Mouse (Mus musculus) brown adipose tissue, adult 24 weeks (tissue): ENCODE measurements around the gene Zic1. TPM values are rescaled to one million over a fixed set of nuclear protein-coding genes. Genes with fewer than 3 reads are reported as not detected.

Experiments used
- H3K27ac ChIP-seq: fragments of 200-500 bp; replicated peaks from 2 replicates; pipeline ENCODE4 v1.5.1; 2012; ENCODE audit warnings: low read depth, mild to moderate bottlenecking, low read length
- H3K4me1 ChIP-seq: fragments of 200-500 bp; 2 replicates; pipeline ENCODE4 v1.6.1; 2012; ENCODE audit warnings: low read length, mixed read lengths; ENCODE audit not compliant: control insufficient read depth, insufficient read depth, insufficient read length
- H3K4me3 ChIP-seq: fragments of 200-500 bp; 2 replicates; pipeline ENCODE4 v1.5.1; 2012; ENCODE audit warnings: low read depth, mild to moderate bottlenecking, low read length, moderate library complexity; ENCODE audit not compliant: insufficient read depth
- polyA plus RNA-seq: library from polyadenylated mRNA; stranded (reverse); fragments of >200 nt; gene quantifications from 2 replicates; pipeline ENCODE4 v1.2.4, GENCODE M21; 2012; ENCODE audit not compliant: missing spikeins, insufficient read depth, insufficient read length

Zic1 gene
- polyA plus RNA-seq, 1 experiment, result 4.1 TPM

GRCm38 (mm10) chr9:91355270-91355589, 10.4 kb downstream of the Zic1 start:
- H3K27ac ChIP-seq, result no peak overlapping the region
- peaks cover 2% of the 10 kb centered on the region; the same call in 1 of the 2 replicates for H3K4me1 ChIP-seq
- H3K4me3 ChIP-seq, result peak overlapping the region; percentile 48

GRCm38 (mm10) chr9:91354434-91355269, 11.0 kb downstream of the Zic1 start:
- Histone ChIP-seq H3K4me1 (peaks cover 2% of the 10 kb centered on the region; the same call in 1 of the 2 replicates), H3K4me3 (no peak overlapping the region), H3K27ac (no peak overlapping the region)

- no peak overlapping the region for H3K27ac ChIP-seq
- no peak overlapping the region for H3K4me3 ChIP-seq
- peaks cover 2% of the 10 kb centered on the region; the same call in 1 of the 2 replicates for H3K4me1 ChIP-seq
Measured at GRCm38 (mm10) chr9:91353551-91354433, 11.8 kb downstream of the Zic1 start.

- H3K4me1 ChIP-seq, result peaks cover 2% of the 10 kb centered on the region; the same call in 1 of the 2 replicates
- H3K4me3 ChIP-seq, result no peak overlapping the region
- H3K27ac ChIP-seq, result no peak overlapping the region
Measured at GRCm38 (mm10) chr9:91352786-91353185, 12.8 kb downstream of the Zic1 start.

GRCm38 (mm10) chr9:91351961-91352411, 13.6 kb downstream of the Zic1 start:
- Histone ChIP-seq H3K4me3 (peak overlapping the region; percentile 13), H3K4me1 (peaks cover 2% of the 10 kb centered on the region; the same call in 1 of the 2 replicates), H3K27ac (0 out of 2 replicates have a peak overlapping the region, but pooled peaks have one; percentile 0)

- no peak overlapping the region for H3K27ac ChIP-seq
- H3K4me1 ChIP-seq, result peaks cover 2% of the 10 kb centered on the region; the same call in 1 of the 2 replicates
- H3K4me3 ChIP-seq, result peak overlapping the region; percentile 56; the same call in 1 of the 2 replicates
Measured at GRCm38 (mm10) chr9:91351361-91351760, 14.2 kb downstream of the Zic1 start.

GRCm38 (mm10) chr9:91350861-91351291, 14.7 kb downstream of the Zic1 start:
- Histone ChIP-seq H3K27ac (peak overlapping the region; percentile 10; the same call in 1 of the 2 replicates), H3K4me1 (peaks cover 2% of the 10 kb centered on the region; the same call in 1 of the 2 replicates), H3K4me3 (peak overlapping the region; percentile 56)

GRCm38 (mm10) chr9:91350211-91350791, 15.3 kb downstream of the Zic1 start:
- peak overlapping the region; percentile 10; the same call in 1 of the 2 replicates for H3K27ac ChIP-seq
- H3K4me3 ChIP-seq, result peak overlapping the region; percentile 56
- H3K4me1 ChIP-seq, result peaks cover 2% of the 10 kb centered on the region; the same call in 1 of the 2 replicates

- no peak overlapping the region for H3K27ac ChIP-seq
- H3K4me1 ChIP-seq, result peaks cover 2% of the 10 kb centered on the region; the same call in 1 of the 2 replicates
- H3K4me3 ChIP-seq, result no peak overlapping the region
Measured at GRCm38 (mm10) chr9:91348746-91349145, 16.9 kb downstream of the Zic1 start.

GRCm38 (mm10) chr9:91347591-91347990, 18.0 kb downstream of the Zic1 start:
- no peak overlapping the region for H3K27ac ChIP-seq
- H3K4me1 ChIP-seq, result peaks cover 2% of the 10 kb centered on the region; the same call in 1 of the 2 replicates
- no peak overlapping the region for H3K4me3 ChIP-seq

Other genes starting within 250 kb of the Zic1 start
- 0.79 and 1.8 TPM in 2 replicates for gene Zic4, start 3.4 kb downstream of the Zic1 start, polyA plus RNA-seq